Mouse (Mus musculus) testis, adult 2 months (tissue): ENCODE measurements around the gene Top2a.

Source experiments
- CTCF ChIP-seq: fragments of 200-500 bp; IDR thresholded peaks from 2 replicates; pipeline ENCODE4 v1.5.1; 2012; ENCODE audit warnings: low read depth, mild to moderate bottlenecking, inconsistent platforms, low read length, moderate library complexity; ENCODE audit not compliant: control insufficient read depth, insufficient read depth, insufficient replicate concordance
- POLR2A ChIP-seq: fragments of 200-500 bp; IDR thresholded peaks from 2 replicates; pipeline ENCODE4 v1.6.1; 2012; ENCODE audit warnings: low read depth, mild to moderate bottlenecking, inconsistent platforms, low read length, moderate library complexity; ENCODE audit not compliant: control insufficient read depth

DNA sequence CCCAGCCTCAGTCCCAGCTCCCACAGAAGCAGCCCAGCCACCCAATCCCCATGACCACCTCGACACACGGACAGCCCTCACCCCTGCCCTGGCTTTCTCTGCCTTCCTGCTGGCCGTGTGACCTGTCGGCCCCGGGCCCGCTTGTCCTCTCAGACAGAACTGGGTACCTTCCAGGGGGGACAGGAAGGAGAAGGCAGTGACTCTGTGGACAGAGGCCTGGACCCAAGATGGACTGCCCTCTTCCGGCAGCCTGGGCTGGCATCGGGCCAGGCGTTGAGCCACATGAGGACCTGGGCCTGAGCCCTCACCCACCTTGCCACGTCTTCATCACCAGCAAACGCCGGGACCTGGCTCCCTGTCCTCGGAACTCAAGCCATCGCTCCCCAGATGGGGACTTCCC lies 50.4 kb downstream of the Top2a start:
- TF ChIP-seq POLR2A (no peak), CTCF (no peak)
